Mouse (Mus musculus) heart, embryonic 10.5 days (tissue): Measurements from ENCODE around the gene Fnbp1l. TPM values are rescaled to one million over a fixed set of nuclear protein-coding genes. Genes with fewer than 3 reads are reported as not detected.

ENCODE experiments used
- DNase-seq: peaks from one replicate; pipeline ENCODE4 v3.0.0-alpha.2; 2017; ENCODE audit warnings: low spot score
- H3K27ac ChIP-seq: fragments of 300-500 bp; sonication (generic); 2 replicates; pipeline ENCODE4 v1.5.1; 2016; ENCODE audit warnings: mild to moderate bottlenecking
- H3K27me3 ChIP-seq: fragments of 300-500 bp; sonication (generic); 2 replicates; pipeline ENCODE4 v1.6.1; 2016; ENCODE audit warnings: mild to moderate bottlenecking; ENCODE audit not compliant: poor library complexity, insufficient read depth, severe bottlenecking
- H3K36me3 ChIP-seq: fragments of 300-500 bp; sonication (generic); 2 replicates; pipeline ENCODE4 v1.6.1; 2016; ENCODE audit warnings: mild to moderate bottlenecking, moderate library complexity
- H3K4me1 ChIP-seq: fragments of 300-500 bp; sonication (generic); 2 replicates; pipeline ENCODE4 v1.6.1; 2016; ENCODE audit warnings: mild to moderate bottlenecking
- H3K4me3 ChIP-seq: fragments of 300-500 bp; sonication (generic); 2 replicates; pipeline ENCODE4 v1.5.1; 2016; ENCODE audit warnings: mild to moderate bottlenecking, moderate library complexity
- H3K9me3 ChIP-seq: fragments of 300-500 bp; sonication (generic); 2 replicates; pipeline ENCODE4 v1.6.1; 2016; ENCODE audit warnings: mild to moderate bottlenecking, moderate library complexity
- WGBS: fragments of 180-500 bp; shearing (Covaris S2); methylation state at CpG from one replicate; pipeline ENCODE4 v1.1.7; 2016; 5-methylcytosine and 5-hydroxymethylcytosine counted together
- polyA plus RNA-seq: library from polyadenylated mRNA; unstranded; fragments of >200 nt; fragmentation: Nextera tagmentation; extraction: Ambion mirVana; gene quantifications from 2 replicates; pipeline ENCODE4 v1.2.1, GENCODE M21; 2016

Gene Fnbp1l
- polyA plus RNA-seq, 1 experiment from 2014 or later: 34.3 TPM

DNA sequence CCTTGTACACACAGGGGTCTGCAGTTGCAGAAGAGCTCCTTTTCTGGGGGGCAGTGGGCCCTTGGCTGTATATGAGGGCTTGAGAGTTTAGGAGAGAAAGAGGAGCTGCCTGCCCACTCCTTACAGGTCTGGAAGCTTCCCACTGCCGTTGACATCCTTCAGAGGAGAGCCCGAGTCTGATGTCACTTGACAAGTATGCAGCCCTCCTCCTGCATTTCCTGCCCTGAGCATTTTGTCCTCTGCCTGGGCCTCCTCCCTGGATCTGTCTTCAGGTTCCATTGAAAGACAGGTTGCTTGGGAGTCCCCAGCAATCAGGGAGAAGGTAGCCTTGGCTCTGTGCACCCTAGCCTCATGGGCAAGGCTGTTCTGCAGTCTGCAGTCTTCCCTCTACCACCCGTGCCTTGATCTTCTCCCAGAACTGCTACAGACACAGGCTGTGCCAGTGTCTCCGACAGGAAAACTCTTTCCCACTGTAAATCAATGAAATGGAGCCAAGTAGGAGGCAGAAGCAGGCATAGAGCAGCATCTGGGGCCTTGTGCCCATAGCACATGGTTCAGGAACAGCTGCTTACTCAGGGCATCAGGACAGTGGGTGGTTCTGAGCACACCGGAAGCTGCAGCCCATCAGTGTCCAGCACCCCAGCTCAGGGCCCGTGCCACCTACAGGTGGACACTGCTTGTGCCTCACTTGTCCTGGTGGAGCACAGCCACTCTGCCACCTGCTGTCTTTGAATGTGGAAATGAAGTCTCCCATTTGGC, 103.8 kb downstream of the Fnbp1l start:
- H3K27ac ChIP-seq: peak overlapping the region; percentile 67
- no peak for DNase-seq
- no peaks in the 10 kb centered on the region for H3K9me3 ChIP-seq
- no peaks in the 10 kb centered on the region for H3K27me3 ChIP-seq
- H3K4me3 ChIP-seq: no peak overlapping the region
- peaks cover 7% of the 10 kb centered on the region for H3K36me3 ChIP-seq
- WGBS: 57% methylated on average over 6 of the region's 6 CpGs
- peaks cover 36% of the 10 kb centered on the region for H3K4me1 ChIP-seq

DNA sequence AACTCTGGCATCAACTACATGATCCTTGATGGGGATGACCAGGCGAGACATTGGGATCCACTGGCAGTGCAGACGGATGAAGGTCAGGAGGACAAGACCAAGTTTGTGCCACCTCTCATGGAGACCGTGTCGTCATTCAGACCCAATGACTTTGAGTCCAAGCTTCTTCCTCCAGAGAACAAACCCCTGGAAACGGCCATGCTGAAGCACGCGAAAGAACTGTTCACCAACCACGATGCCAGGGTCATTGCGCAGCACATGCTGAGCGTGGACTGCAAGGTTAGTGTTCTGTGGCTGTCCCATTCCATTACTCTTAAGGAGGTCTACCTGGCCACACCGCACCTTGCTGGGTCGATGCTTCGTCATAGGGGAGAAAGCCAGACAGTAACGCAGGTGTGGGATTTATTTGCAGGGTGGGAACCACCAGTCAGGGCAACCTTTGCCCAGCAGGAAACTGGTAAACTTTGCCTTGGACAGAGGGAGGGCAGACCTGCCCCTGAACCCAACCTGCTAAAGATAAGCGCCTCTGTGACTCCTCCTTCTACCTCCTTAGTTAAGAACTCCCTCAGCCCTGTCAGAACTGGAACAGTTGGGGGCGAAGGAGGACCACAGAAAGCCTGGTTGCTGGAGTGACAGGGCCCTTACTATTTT, 106.7 kb downstream of the Fnbp1l start:
- Histone ChIP-seq H3K27ac (no peak overlapping the region), H3K9me3 (no peaks in the 10 kb centered on the region), H3K4me1 (peaks cover 35% of the 10 kb centered on the region), H3K27me3 (0 out of 2 replicates have a peak, but pooled peaks cover 4% of the 10 kb centered on the region), H3K36me3 (peaks cover 7% of the 10 kb centered on the region), H3K4me3 (no peak overlapping the region)
- WGBS: 89% methylated on average over 16 of the region's 16 CpGs
- no peak for DNase-seq

DNA sequence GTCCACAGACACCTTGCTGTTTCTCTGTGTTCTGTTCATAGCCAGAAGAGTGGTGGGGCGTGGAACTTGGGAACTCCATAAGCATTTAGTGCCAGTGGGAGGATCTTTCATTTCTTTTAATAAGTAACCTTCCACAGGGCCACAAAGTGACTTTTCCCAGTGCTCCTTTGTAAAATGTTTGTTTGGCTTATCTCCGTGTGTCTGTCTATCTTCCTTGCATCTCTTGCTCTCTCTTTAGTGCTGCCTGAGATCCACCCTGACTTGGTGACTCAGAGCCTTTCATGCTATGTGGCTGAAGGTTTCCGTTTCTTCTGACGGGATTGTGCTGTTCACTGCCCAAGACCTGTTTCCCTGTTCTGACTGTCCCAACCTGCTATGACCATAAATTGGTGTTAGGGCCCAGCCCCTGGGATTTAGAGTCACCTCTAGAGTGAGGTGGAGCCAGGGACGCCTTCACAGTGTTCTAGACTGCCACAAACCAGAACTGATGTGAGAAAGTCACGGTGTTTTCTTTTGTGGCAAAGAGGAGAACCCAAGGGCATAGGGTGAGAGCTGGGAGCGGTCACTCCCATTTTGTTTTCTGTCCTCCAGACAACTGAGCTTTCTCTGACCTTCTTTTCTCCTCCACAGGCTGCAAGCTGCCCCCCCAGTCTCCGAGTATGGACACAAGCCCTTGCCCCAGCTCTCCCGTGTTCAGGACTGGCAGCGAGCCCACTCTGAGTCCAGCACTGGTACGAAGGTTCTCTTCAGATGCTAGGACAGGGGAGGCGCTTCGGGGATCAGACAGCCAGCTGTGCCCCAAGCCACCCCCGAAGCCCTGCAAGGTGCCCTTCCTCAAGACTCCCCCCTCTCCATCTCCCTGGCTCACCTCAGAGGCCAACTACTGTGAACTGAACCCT, 107.5 kb downstream of the Fnbp1l start:
- no peaks in the 10 kb centered on the region for H3K9me3 ChIP-seq
- peaks cover 34% of the 10 kb centered on the region for H3K4me1 ChIP-seq
- no peak overlapping the region for H3K4me3 ChIP-seq
- no peak for DNase-seq
- WGBS: 79% methylated on average over 14 of the region's 14 CpGs
- H3K27ac ChIP-seq: no peak overlapping the region
- 0 out of 2 replicates have a peak, but pooled peaks cover 4% of the 10 kb centered on the region for H3K27me3 ChIP-seq
- H3K36me3 ChIP-seq: peaks cover 7% of the 10 kb centered on the region

DNA sequence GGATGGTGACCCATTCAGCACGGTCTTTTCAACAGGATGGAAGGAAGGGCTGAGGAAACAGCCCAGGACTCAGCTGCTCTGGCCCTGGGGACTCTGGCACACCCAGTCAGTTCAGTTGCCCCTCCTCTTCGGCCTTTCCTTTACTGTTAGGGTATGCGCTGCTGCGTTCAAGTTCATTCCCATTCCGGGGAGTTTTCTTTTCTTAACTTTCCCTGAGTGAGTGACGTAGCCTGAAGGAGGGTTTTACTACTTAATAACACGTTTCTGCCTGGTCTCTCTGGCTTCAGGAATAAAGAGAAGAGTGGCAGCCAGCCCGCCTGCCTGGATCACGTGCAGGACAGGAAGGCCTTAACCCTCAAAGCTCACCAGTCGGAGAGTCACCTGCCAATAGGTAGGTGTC, 108.6 kb downstream of the Fnbp1l start:
- no peak overlapping the region for H3K4me3 ChIP-seq
- no peaks in the 10 kb centered on the region for H3K9me3 ChIP-seq
- H3K36me3 ChIP-seq: peaks cover 7% of the 10 kb centered on the region
- H3K27ac ChIP-seq: no peak overlapping the region
- no peak for DNase-seq
- H3K4me1 ChIP-seq: peaks cover 24% of the 10 kb centered on the region
- 75% methylated on average over 10 of the region's 10 CpGs for WGBS
- 0 out of 2 replicates have a peak, but pooled peaks cover 4% of the 10 kb centered on the region for H3K27me3 ChIP-seq

DNA sequence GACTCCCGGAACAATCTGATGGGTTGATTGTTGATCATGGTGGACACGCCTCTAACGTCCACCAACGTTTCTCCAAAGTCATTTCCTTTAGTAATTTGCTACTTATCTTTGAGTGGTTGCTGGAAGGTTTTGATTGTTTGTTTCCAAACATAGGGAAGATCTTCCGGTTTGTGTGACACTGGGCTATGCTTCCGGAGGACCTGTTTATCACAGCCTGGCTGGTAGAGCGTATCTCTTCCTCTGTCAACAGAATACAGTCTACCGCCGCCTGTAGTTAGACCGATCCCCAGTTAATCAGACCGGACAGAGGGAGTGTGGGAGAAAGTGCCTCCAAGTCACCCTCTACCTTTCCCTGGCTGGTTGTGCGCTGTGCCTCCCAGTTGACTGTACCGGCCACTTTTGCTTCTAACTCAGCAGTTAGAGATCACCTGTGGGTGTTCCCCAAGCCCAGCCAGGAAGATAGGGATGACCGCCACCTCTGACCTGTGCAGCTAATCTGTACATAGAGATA, 109.2 kb downstream of the Fnbp1l start:
- no peaks in the 10 kb centered on the region for H3K9me3 ChIP-seq
- 0 out of 2 replicates have a peak, but pooled peaks cover 4% of the 10 kb centered on the region for H3K27me3 ChIP-seq
- peak overlapping the region; percentile 64 for H3K27ac ChIP-seq
- no peak overlapping the region for H3K4me3 ChIP-seq
- 64% methylated on average over 14 of the region's 14 CpGs for WGBS
- no peak for DNase-seq
- H3K4me1 ChIP-seq: peaks cover 18% of the 10 kb centered on the region
- peaks cover 7% of the 10 kb centered on the region for H3K36me3 ChIP-seq

DNA sequence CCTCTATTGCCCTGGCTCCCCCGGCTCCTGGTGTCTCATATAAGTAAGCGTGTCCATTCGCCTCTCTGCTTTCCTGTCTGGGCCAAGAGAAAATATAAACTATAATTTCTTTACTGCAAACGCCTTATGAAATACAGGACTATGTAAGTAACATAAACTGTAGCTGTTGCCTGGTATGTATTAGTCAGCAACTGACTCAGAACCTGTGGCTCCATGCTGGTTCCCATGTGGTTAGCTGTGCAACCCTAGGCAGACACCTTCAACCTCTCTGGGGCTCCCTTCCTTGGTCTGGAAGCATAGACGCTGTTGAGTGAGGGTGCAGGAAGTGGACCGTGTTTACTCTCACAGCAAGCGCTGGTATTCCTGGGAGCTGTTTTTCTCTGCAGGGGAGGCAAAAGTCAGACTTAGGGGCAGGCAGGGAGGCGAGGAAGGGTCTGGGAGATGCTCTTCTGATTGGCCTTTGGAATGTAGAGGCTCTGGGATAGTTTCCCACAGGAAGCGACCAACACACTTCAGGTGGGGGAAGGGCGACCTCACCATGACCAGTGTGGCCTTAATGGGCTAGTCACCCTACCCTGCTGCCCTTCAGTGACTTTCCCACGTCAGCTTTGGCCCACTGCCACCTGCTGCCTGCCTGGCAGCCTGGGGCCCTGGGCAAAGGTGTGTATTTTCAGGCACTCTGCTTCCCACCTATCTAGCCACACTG, 109.8 kb downstream of the Fnbp1l start:
- no peaks in the 10 kb centered on the region for H3K9me3 ChIP-seq
- H3K27ac ChIP-seq: peak overlapping the region; percentile 64
- H3K27me3 ChIP-seq: 0 out of 2 replicates have a peak, but pooled peaks cover 4% of the 10 kb centered on the region
- H3K36me3 ChIP-seq: peaks cover 7% of the 10 kb centered on the region
- H3K4me3 ChIP-seq: no peak overlapping the region
- WGBS: 50% methylated on average over 11 of the region's 11 CpGs
- DNase-seq: no peak
- peaks cover 16% of the 10 kb centered on the region for H3K4me1 ChIP-seq

DNA sequence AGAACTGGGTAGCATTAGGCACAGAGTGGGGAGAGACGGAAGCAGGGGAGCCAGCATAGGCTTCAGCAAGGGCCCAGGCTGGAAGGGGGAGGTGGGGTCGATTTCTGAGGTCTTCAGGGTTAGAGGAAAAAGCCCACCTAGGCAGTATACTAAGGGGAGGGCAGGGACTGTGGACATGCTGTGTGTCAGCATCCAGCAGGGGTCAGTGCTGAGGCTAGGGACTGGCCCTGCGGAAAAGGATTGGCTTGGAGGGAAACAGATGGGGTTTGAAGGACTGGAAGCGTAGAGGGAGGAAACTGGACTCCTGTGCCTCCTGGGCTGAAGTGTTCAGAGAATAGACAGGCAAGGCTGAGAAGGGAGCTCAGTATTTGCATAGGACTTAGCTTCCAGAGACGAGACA, 110.4 kb downstream of the Fnbp1l start:
- peaks cover 18% of the 10 kb centered on the region for H3K4me1 ChIP-seq
- 32% methylated on average over 5 of the region's 5 CpGs for WGBS

DNA sequence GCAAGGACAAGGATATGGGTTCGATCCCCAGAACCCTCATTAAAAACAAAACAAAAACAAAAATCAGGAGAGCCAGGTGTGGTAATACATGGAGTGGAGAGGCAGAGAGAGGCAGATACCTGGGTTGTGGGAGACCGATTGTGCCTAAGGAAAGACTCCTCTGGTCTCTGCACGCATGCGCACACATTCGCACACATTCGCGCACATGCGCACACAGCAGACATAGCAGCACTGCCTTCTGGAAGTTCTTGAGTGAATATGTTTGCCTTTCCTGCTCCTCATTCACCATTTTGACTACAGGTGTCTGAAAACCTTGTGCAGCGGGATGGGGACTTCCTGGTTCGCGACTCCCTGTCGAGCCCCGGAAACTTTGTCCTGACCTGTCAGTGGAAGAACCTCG, 111.7 kb downstream of the Fnbp1l start:
- Histone ChIP-seq H3K4me1 (peaks cover 18% of the 10 kb centered on the region), H3K36me3 (peaks cover 5% of the 10 kb centered on the region)
- no peak for DNase-seq

More for the DNA sequence above, 110.4 kb downstream of the Fnbp1l start:
- peak overlapping the region; percentile 64; the same call in 1 of the 2 replicates for H3K27ac ChIP-seq
- H3K27me3 ChIP-seq: 0 out of 2 replicates have a peak, but pooled peaks cover 4% of the 10 kb centered on the region
- H3K9me3 ChIP-seq: no peaks in the 10 kb centered on the region
- H3K36me3 ChIP-seq: peaks cover 7% of the 10 kb centered on the region
- no peak overlapping the region for H3K4me3 ChIP-seq
- no peak for DNase-seq

DNA sequence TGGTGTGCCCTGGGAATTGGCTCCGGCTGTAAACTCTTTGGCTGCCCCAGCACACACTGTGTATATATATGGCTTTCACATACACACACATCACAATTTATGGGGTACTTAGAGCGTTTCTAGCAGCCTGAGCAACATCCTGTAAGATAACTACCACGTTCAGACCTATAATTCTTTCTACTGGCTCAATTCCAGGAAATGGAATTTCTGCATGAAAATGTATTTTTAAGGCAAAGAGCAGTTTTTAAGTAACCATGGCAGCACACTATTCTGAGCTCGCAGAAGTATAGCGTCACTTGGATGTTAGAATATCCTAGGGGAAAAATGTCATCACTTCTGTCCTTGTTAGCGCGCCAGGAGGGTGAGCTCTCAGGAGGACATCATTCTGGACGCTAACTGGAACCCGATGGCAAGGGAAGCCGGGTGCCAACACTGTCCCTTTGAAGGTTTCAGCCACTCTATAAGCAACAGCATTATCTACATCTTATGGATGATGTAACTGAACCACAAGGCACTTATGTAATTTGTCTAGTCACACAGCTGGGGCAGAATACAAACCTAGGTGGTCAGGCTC, 113.1 kb downstream of the Fnbp1l start:
- no peak for DNase-seq
- WGBS: 78% methylated on average over 10 of the region's 10 CpGs

More for the DNA sequence above, 111.7 kb downstream of the Fnbp1l start:
- H3K27me3 ChIP-seq: 0 out of 2 replicates have a peak, but pooled peaks cover 4% of the 10 kb centered on the region
- H3K4me3 ChIP-seq: no peak overlapping the region
- H3K9me3 ChIP-seq: no peaks in the 10 kb centered on the region
- 95% methylated on average over 14 of the region's 14 CpGs for WGBS
- H3K27ac ChIP-seq: no peak overlapping the region

DNA sequence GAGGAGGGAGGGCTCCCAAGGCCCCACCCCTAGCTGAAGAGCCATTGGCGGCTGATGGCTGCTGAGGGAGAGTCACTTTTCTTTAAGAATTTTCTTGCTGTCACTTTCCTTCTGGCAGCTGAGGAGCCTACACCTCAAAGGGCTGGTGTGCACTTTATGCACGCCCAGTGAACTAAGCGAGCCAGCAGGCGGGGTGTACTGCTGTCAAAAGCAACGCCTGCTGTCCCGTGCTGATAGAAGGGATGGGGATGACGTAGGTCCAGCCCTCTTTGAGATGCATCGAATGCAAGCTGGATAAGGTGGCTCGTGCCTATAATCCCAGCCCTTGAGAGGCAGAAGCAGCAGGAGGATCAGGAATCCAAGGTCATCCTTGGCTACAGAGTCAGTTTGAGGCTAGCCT, 118.6 kb downstream of the Fnbp1l start:
- Histone ChIP-seq H3K27me3 (peaks cover 3% of the 10 kb centered on the region; the same call in 1 of the 2 replicates), H3K36me3 (no peaks in the 10 kb centered on the region), H3K9me3 (no peaks in the 10 kb centered on the region), H3K27ac (no peak overlapping the region), H3K4me3 (no peak overlapping the region), H3K4me1 (peaks cover 4% of the 10 kb centered on the region; the same call in 1 of the 2 replicates)
- DNase-seq: no peak
- 83% methylated on average over 9 of the region's 9 CpGs for WGBS

More for the DNA sequence above, 113.1 kb downstream of the Fnbp1l start:
- Histone ChIP-seq H3K9me3 (no peaks in the 10 kb centered on the region), H3K27ac (no peak overlapping the region), H3K36me3 (no peaks in the 10 kb centered on the region), H3K27me3 (0 out of 2 replicates have a peak, but pooled peaks cover 4% of the 10 kb centered on the region), H3K4me1 (peaks cover 18% of the 10 kb centered on the region), H3K4me3 (no peak overlapping the region)

DNA sequence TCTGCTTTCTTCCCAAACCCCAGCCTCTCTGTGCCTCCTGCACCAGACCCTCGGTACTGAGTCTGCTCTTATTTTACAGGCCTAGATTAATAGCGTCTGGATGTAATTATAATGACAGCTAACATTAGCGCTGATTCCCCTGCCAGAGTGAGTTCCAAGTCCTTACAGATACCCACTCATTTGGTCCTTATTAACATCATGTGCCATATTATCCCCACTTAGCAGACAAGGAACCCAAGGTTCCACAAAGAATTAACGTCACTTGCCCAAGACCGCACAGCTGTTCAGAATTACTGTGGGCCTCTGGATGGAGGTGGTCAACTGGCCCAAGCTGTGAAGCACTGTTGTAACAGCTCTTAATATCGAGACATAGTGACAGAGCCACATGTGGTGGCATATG, 119.9 kb downstream of the Fnbp1l start:
- Histone ChIP-seq H3K27me3 (peaks cover 3% of the 10 kb centered on the region; the same call in 1 of the 2 replicates), H3K4me3 (no peak overlapping the region), H3K27ac (no peak overlapping the region), H3K36me3 (no peaks in the 10 kb centered on the region), H3K9me3 (no peaks in the 10 kb centered on the region), H3K4me1 (peaks cover 2% of the 10 kb centered on the region; the same call in 1 of the 2 replicates)
- 82% methylated on average over 6 of the region's 6 CpGs for WGBS
- no peak for DNase-seq
